Mouse (Mus musculus) bone marrow, adult 2 months (tissue): ENCODE measurements around the gene Gtf3a. TPM values are rescaled to one million over a fixed set of nuclear protein-coding genes. Genes with fewer than 3 reads are reported as not detected.
A peak's percentile ranks its signal among the peaks of the same experiment; 100 is the strongest.

ENCODE experiments used
- H3K27ac ChIP-seq: fragments of 200-500 bp; 2 replicates; pipeline ENCODE4 v1.5.1; 2012; ENCODE audit warnings: low read depth, mild to moderate bottlenecking, control low read depth, inconsistent platforms, low read length; ENCODE audit not compliant: control insufficient read depth, poor library complexity, insufficient read depth
- H3K4me1 ChIP-seq: fragments of 200-500 bp; 2 replicates; pipeline ENCODE4 v1.6.1; 2011; ENCODE audit warnings: low read length; ENCODE audit not compliant: control insufficient read depth, insufficient read depth
- H3K4me3 ChIP-seq: fragments of 200-500 bp; replicated peaks from 2 replicates; pipeline ENCODE3; 2011; ENCODE audit warnings: mild to moderate bottlenecking, low read depth, low read length, control low read depth; ENCODE audit not compliant: control insufficient read depth
- CTCF ChIP-seq: fragments of 200-500 bp; IDR thresholded peaks from 2 replicates; pipeline ENCODE4 v1.5.1; 2011; ENCODE audit warnings: low read length, control low read depth; ENCODE audit not compliant: control insufficient read depth, insufficient read depth
- POLR2A ChIP-seq: fragments of 200-500 bp; IDR thresholded peaks from 2 replicates; pipeline ENCODE4 v1.6.1; 2011; ENCODE audit warnings: low read depth, mild to moderate bottlenecking, control low read depth, low read length, borderline replicate concordance; ENCODE audit not compliant: control insufficient read depth
- WGBS: fragments of 180-500 bp; shearing (Covaris S2); methylation state at CpG from one replicate; pipeline ENCODE4 v1.1.7; 2018; 5-methylcytosine and 5-hydroxymethylcytosine counted together
- polyA plus RNA-seq: library from polyadenylated mRNA; stranded (reverse); fragments of >200 nt; gene quantifications from 2 replicates; pipeline ENCODE4 v1.2.4, GENCODE M21; 2011; ENCODE audit warnings: low replicate concordance; ENCODE audit not compliant: missing spikeins, insufficient read depth, insufficient read length

The Gtf3a gene
- polyA plus RNA-seq, 1 experiment: 19.4 TPM

GRCm38 (mm10) chr5:146923547-146923946 lies 24.9 kb upstream of the Gtf3a start:
- 77% methylated on average over 5 of the region's 5 CpGs for WGBS
- TF ChIP-seq CTCF (no peak), POLR2A (no peak)
- H3K27ac ChIP-seq: no peak overlapping the region
- no peaks in the 10 kb centered on the region; the same call in 1 of the 2 replicates for H3K4me1 ChIP-seq
- no peak overlapping the region for H3K4me3 ChIP-seq

GRCm38 (mm10) chr5:146926673-146927072 lies 21.8 kb upstream of the Gtf3a start:
- no peaks in the 10 kb centered on the region for H3K4me1 ChIP-seq
- TF ChIP-seq POLR2A (no peak), CTCF (no peak)
- H3K27ac ChIP-seq: no peak overlapping the region
- WGBS: 83% methylated on average over 5 of the region's 5 CpGs
- no peak overlapping the region for H3K4me3 ChIP-seq

- TF ChIP-seq POLR2A (no peak), CTCF (no peak)
- 78% methylated on average over 7 of the region's 7 CpGs for WGBS
These were observed 17.0 kb upstream of the Gtf3a start for GRCm38 (mm10) chr5:146931422-146931821.

GRCm38 (mm10) chr5:146931904-146932553 lies 16.4 kb upstream of the Gtf3a start:
- H3K4me3 ChIP-seq: no peak overlapping the region
- TF ChIP-seq CTCF (no peak), POLR2A (no peak)

More at GRCm38 (mm10) chr5:146931422-146931821, 17.0 kb upstream of the Gtf3a start:
- H3K27ac ChIP-seq: no peak overlapping the region
- no peak overlapping the region for H3K4me3 ChIP-seq
- H3K4me1 ChIP-seq: no peaks in the 10 kb centered on the region

GRCm38 (mm10) chr5:146933466-146933865 lies 15.0 kb upstream of the Gtf3a start:
- no peak for TF ChIP-seq POLR2A
- no peak for TF ChIP-seq CTCF
- 77% methylated on average over 12 of the region's 12 CpGs for WGBS
- Histone ChIP-seq H3K4me3 (no peak overlapping the region), H3K27ac (no peak overlapping the region), H3K4me1 (no peaks in the 10 kb centered on the region)

More at GRCm38 (mm10) chr5:146931904-146932553, 16.4 kb upstream of the Gtf3a start:
- WGBS: 75% methylated on average over 16 of the region's 16 CpGs
- H3K4me1 ChIP-seq: no peaks in the 10 kb centered on the region
- H3K27ac ChIP-seq: no peak overlapping the region

GRCm38 (mm10) chr5:146937541-146938503 lies 10.6 kb upstream of the Gtf3a start:
- no peaks in the 10 kb centered on the region for H3K4me1 ChIP-seq
- no peak for TF ChIP-seq CTCF
- TF ChIP-seq POLR2A: no peak
- 85% methylated on average over 32 of the region's 32 CpGs for WGBS
- no peak overlapping the region for H3K4me3 ChIP-seq
- no peak overlapping the region for H3K27ac ChIP-seq

GRCm38 (mm10) chr5:146939109-146939796 lies 9.2 kb upstream of the Gtf3a start:
- Histone ChIP-seq H3K27ac (no peak overlapping the region), H3K4me1 (no peaks in the 10 kb centered on the region), H3K4me3 (no peak overlapping the region)
- TF ChIP-seq POLR2A (no peak), CTCF (0 out of 2 replicates have a peak, but pooled peaks have one; percentile 21)
- 81% methylated on average over 16 of the region's 16 CpGs for WGBS
